Mouse (Mus musculus) CH12.LX (cell line): Measurements from ENCODE around the gene Neb. TPM values are rescaled to one million over a fixed set of nuclear protein-coding genes. Genes with fewer than 3 reads are reported as not detected.

Source experiments
- DNase-seq: peaks from one replicate; pipeline ENCODE4 v3.0.0-alpha.2; 2013; ENCODE audit errors: extremely low read depth
- H3K27ac ChIP-seq: 2 replicates; pipeline ENCODE4 v1.5.1; 2012; ENCODE audit warnings: low read depth, mild to moderate bottlenecking, control low read depth, moderate library complexity; ENCODE audit not compliant: insufficient read depth
- H3K27me3 ChIP-seq: replicated peaks from 2 replicates; pipeline ENCODE3; 2012; ENCODE audit warnings: inconsistent platforms
- H3K36me3 ChIP-seq, 2 experiments: replicated peaks in 1 of 2; 2 replicates each; pipeline versions ENCODE3 to v1.6.1; 2012; ENCODE audit warnings: inconsistent platforms in 1 of 2, low read length in 1 of 2, mild to moderate bottlenecking in 1 of 2, mixed read lengths in 1 of 2, moderate library complexity in 1 of 2; ENCODE audit not compliant: control insufficient read depth in 1 of 2, insufficient read depth in 1 of 2
- H3K4me1 ChIP-seq, 2 experiments: 2 replicates each; pipeline ENCODE4 v1.6.1; 2012; ENCODE audit warnings: inconsistent platforms in 1 of 2, moderate library complexity in 1 of 2; ENCODE audit not compliant: insufficient read depth in 2 of 2, control insufficient read depth in 1 of 2
- H3K4me2 ChIP-seq: 2 replicates; pipeline ENCODE4 v1.6.1; 2012; ENCODE audit warnings: low read depth, mild to moderate bottlenecking, control low read depth; ENCODE audit not compliant: poor library complexity, insufficient read depth, severe bottlenecking
- H3K4me3 ChIP-seq, 3 experiments: fragments of 150-350 bp in 1 of 3; sonication (generic) in 1 of 3; replicated peaks in 1 of 3; 2 replicates each; pipeline versions ENCODE3 to v1.5.1; 2011 to 2012; ENCODE audit warnings: low read depth in 2 of 3, low read length in 2 of 3, mild to moderate bottlenecking in 2 of 3, moderate library complexity in 2 of 3, control low read depth in 1 of 3, improper control_type of control experiment in 1 of 3, inconsistent platforms in 1 of 3, mixed read lengths in 1 of 3; ENCODE audit not compliant: poor library complexity in 1 of 3
- H3K79me2 ChIP-seq: replicated peaks from 2 replicates; pipeline ENCODE4 v1.6.1; 2012; ENCODE audit warnings: mild to moderate bottlenecking, moderate library complexity; ENCODE audit not compliant: control insufficient read depth, poor library complexity, insufficient read depth, severe bottlenecking; ENCODE audit errors: extremely low read depth
- H3K9ac ChIP-seq: 2 replicates; pipeline ENCODE4 v1.6.1; 2012; ENCODE audit warnings: low read depth, mild to moderate bottlenecking, control low read depth, moderate library complexity; ENCODE audit not compliant: insufficient read depth
- H3K9me3 ChIP-seq: replicated peaks from 2 replicates; pipeline ENCODE3; 2012; ENCODE audit warnings: low read length, inconsistent platforms, mixed read lengths
- CHD2 ChIP-seq: IDR thresholded peaks from 2 replicates; pipeline ENCODE4 v1.6.1; 2011; ENCODE audit warnings: low read length, improper control_type of control experiment
- CTCF ChIP-seq, 2 experiments: IDR thresholded peaks in 1 of 2; conservative IDR thresholded peaks in 1 of 2; 2 replicates each; pipeline ENCODE4 v1.5.1; 2011 to 2012; ENCODE audit warnings: low read depth in 2 of 2, low read length in 2 of 2, improper control_type of control experiment in 1 of 2, inconsistent platforms in 1 of 2, mild to moderate bottlenecking in 1 of 2, moderate library complexity in 1 of 2
- ELF1 ChIP-seq: IDR thresholded peaks from 2 replicates; pipeline ENCODE4 v1.6.1; 2014; ENCODE audit warnings: low read depth, mild to moderate bottlenecking, inconsistent platforms, low read length, improper control_type of control experiment
- EP300 ChIP-seq: IDR thresholded peaks from 2 replicates; pipeline ENCODE4 v1.6.1; 2011; ENCODE audit warnings: low read length, improper control_type of control experiment
- ETS1 ChIP-seq: conservative IDR thresholded peaks from 2 replicates; pipeline ENCODE4 v1.6.1; 2012; ENCODE audit warnings: low read depth, mild to moderate bottlenecking, inconsistent platforms, low read length, improper control_type of control experiment, moderate library complexity
- GABPA ChIP-seq: IDR thresholded peaks from 2 replicates; pipeline ENCODE4 v1.6.1; 2012; ENCODE audit warnings: low read depth, low read length, improper control_type of control experiment, inconsistent platforms; ENCODE audit not compliant: insufficient replicate concordance
- IRF4 ChIP-seq: IDR thresholded peaks from 2 replicates; pipeline ENCODE4 v1.6.1; 2014; ENCODE audit warnings: low read depth, mild to moderate bottlenecking, inconsistent platforms, low read length, improper control_type of control experiment
- JUND ChIP-seq: conservative IDR thresholded peaks from 2 replicates; pipeline ENCODE4 v1.6.1; 2011; ENCODE audit warnings: low read depth, low read length, improper control_type of control experiment
- MAFK ChIP-seq: IDR thresholded peaks from 2 replicates; pipeline ENCODE4 v1.6.1; 2011; ENCODE audit warnings: low read length, improper control_type of control experiment; ENCODE audit not compliant: insufficient replicate concordance
- MEF2A ChIP-seq: IDR thresholded peaks from 2 replicates; pipeline ENCODE4 v1.6.1; 2014; ENCODE audit warnings: low read depth, mild to moderate bottlenecking, inconsistent platforms, low read length, improper control_type of control experiment, borderline replicate concordance
- MXI1 ChIP-seq: IDR thresholded peaks from 2 replicates; pipeline ENCODE4 v1.6.1; 2011; ENCODE audit warnings: mild to moderate bottlenecking, low read depth, low read length, improper control_type of control experiment
- MYC ChIP-seq: IDR thresholded peaks from 2 replicates; pipeline ENCODE4 v1.6.1; 2011; ENCODE audit warnings: low read depth, mild to moderate bottlenecking, improper control_type of control experiment, low read length
- NELFE ChIP-seq: IDR thresholded peaks from 2 replicates; pipeline ENCODE4 v1.6.1; 2011; ENCODE audit warnings: low read depth, low read length, improper control_type of control experiment
- NRF1 ChIP-seq: IDR thresholded peaks from 2 replicates; pipeline ENCODE4 v1.6.1; 2014; ENCODE audit warnings: low read depth, mild to moderate bottlenecking, inconsistent platforms, low read length, improper control_type of control experiment, moderate library complexity
- POLR2A ChIP-seq: IDR thresholded peaks from 2 replicates; pipeline ENCODE4 v1.6.1; 2011; ENCODE audit warnings: low read depth, mild to moderate bottlenecking, improper control_type of control experiment, low read length
- POLR2AphosphoS2 ChIP-seq: IDR thresholded peaks from 2 replicates; pipeline ENCODE4 v1.6.1; 2011; ENCODE audit warnings: low read depth, low read length, improper control_type of control experiment
- RAD21 ChIP-seq: IDR thresholded peaks from 2 replicates; pipeline ENCODE4 v1.6.1; 2011; ENCODE audit warnings: low read depth, mild to moderate bottlenecking, low read length, improper control_type of control experiment, moderate library complexity
- RCOR1 ChIP-seq: conservative IDR thresholded peaks from 2 replicates; pipeline ENCODE4 v1.6.1; 2012; ENCODE audit warnings: low read depth, mild to moderate bottlenecking, inconsistent platforms, low read length, improper control_type of control experiment
- SMC3 ChIP-seq: IDR thresholded peaks from 2 replicates; pipeline ENCODE4 v1.6.1; 2011; ENCODE audit warnings: low read depth, low read length, improper control_type of control experiment
- TBP ChIP-seq: conservative IDR thresholded peaks from 2 replicates; pipeline ENCODE4 v1.6.1; 2011; ENCODE audit warnings: low read depth, low read length, improper control_type of control experiment
- TCF12 ChIP-seq: IDR thresholded peaks from 2 replicates; pipeline ENCODE4 v1.6.1; 2014; ENCODE audit warnings: low read depth, mild to moderate bottlenecking, inconsistent platforms, low read length, improper control_type of control experiment
- USF1 ChIP-seq: IDR thresholded peaks from 2 replicates; pipeline ENCODE4 v1.6.1; 2014; ENCODE audit warnings: low read depth, mild to moderate bottlenecking, inconsistent platforms, low read length, improper control_type of control experiment
- USF2 ChIP-seq: conservative IDR thresholded peaks from 2 replicates; pipeline ENCODE4 v1.6.1; 2011; ENCODE audit warnings: low read depth, low read length, improper control_type of control experiment
- ZC3H11A ChIP-seq: IDR thresholded peaks from 2 replicates; pipeline ENCODE4 v1.6.1; 2012; ENCODE audit warnings: low read depth, mild to moderate bottlenecking, inconsistent platforms, low read length, improper control_type of control experiment
- ZMIZ1 ChIP-seq: IDR thresholded peaks from 2 replicates; pipeline ENCODE4 v1.6.1; 2012; ENCODE audit warnings: low read depth, mild to moderate bottlenecking, inconsistent platforms, low read length, improper control_type of control experiment
- ZNF384 ChIP-seq: IDR thresholded peaks from 2 replicates; pipeline ENCODE4 v1.6.1; 2012; ENCODE audit warnings: low read depth, low read length, improper control_type of control experiment, inconsistent platforms
- dilution Hi-C: fragments of 300-500 bp; cut with MboI; formaldehyde crosslinking; loops from 2 replicates; pipeline ENCODE4 v1.14.3; 2020; ENCODE audit warnings: low sequenced_read_pairs; ENCODE audit not compliant: extremely low pct_unique_long_range_greater_than_20kb, extremely low pct_ligation_motif_present
- in situ Hi-C: fragments of 300-500 bp; cut with MboI; formaldehyde crosslinking; loops from 3 replicates; pipeline ENCODE4 v1.14.3; 2019; ENCODE audit warnings: low sequenced_read_pairs, low pct_ligation_motif_present, low pct_unique_long_range_greater_than_20kb, mixed read lengths
- polyA plus RNA-seq: library from polyadenylated mRNA; unstranded; fragments of >175 nt; gene quantifications from 2 replicates; pipeline ENCODE4 v1.2.1, GENCODE M21; 2012; ENCODE audit warnings: low read depth; ENCODE audit not compliant: insufficient read length
- total RNA-seq, 2 experiments: library from RNA; depleted of rRNA; stranded (reverse); fragments of 300-350 nt in 1 of 2; fragments of >200 nt in 1 of 2; gene quantifications; 2 replicates each; pipeline ENCODE4 v1.2.3; 2012 to 2014

The Neb gene
- total and polyA plus RNA-seq, 3 experiments = 1.5 to 1.8 (median 1.7) TPM

DNA sequence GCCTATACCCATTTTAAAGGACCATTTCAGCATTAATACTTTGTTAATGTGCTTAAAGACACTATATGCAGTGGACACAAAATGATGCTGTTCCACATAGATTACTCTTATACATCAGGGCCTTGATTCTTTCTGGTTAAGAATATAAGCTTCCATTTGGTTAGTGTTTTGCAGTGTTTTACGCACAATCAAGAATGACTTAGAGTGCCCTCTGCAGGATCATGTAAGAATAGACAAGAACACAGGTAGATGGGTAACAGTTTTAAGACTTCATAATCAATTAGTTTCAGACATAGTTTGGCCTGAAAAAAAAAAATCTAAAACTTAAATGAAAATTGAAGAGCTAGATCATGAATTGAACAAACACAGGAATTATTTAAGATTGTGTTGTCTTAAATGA, 28.2 kb upstream of the Neb start:
- H3K36me3 ChIP-seq = peaks cover 43 to 83% of the 10 kb centered on the region in 2 experiments
- peak; percentile 45 for DNase-seq
- no peaks in the 10 kb centered on the region for H3K27me3 ChIP-seq
- no peaks in the 10 kb centered on the region for H3K9me3 ChIP-seq
- H3K9ac ChIP-seq = no peak overlapping the region
- H3K79me2 ChIP-seq = no peaks in the 10 kb centered on the region
- dilution Hi-C loops = no loop called here
- no peak for TF ChIP-seq ETS1
- no peak for TF ChIP-seq CHD2
- TF ChIP-seq MAFK = no peak
- no peak for TF ChIP-seq MXI1
- TF ChIP-seq GABPA = no peak
- no peak for TF ChIP-seq EP300
- TF ChIP-seq TCF12 = no peak
- peak; percentile 81 for TF ChIP-seq SMC3
- TF ChIP-seq TBP = no peak
- TF ChIP-seq POLR2A = no peak
- TF ChIP-seq RAD21 = peak; percentile 72
- no peak for TF ChIP-seq POLR2AphosphoS2
- peak; percentile 32; the same call in 1 of the 2 replicates for TF ChIP-seq ZC3H11A
- no peak for TF ChIP-seq NRF1
- no peak for TF ChIP-seq ELF1
- no peak for TF ChIP-seq USF1
- TF ChIP-seq JUND = no peak
- TF ChIP-seq RCOR1 = no peak
- no peak for TF ChIP-seq USF2
- TF ChIP-seq CTCF (conservative IDR thresholded peaks at IDR 0.05 in 1 of 2, IDR thresholded peaks at IDR 0.05 in 1 of 2; ENCODE audit: low read depth in 2 of 2, low read length in 2 of 2) = peak in 1 of 2 experiments; percentile 72; a peak in 3 of 4 replicates
- TF ChIP-seq IRF4 = no peak
- TF ChIP-seq NELFE = no peak
- no peak for TF ChIP-seq MEF2A
- TF ChIP-seq, all 38 proteins: peak for 4
- Histone ChIP-seq H3K4me1 (peaks cover 0 to 11% of the 10 kb centered on the region in 2 experiments; a peak in 2 of 4 replicates), H3K4me3 (no peak overlapping the region), H3K4me2 (no peak overlapping the region), H3K27ac (no peak overlapping the region)
- in situ Hi-C loops = loop anchor here (25.0 kb wide), 1 partner anchor 181 kb away; no protein-coding TSS in a partner anchor

DNA sequence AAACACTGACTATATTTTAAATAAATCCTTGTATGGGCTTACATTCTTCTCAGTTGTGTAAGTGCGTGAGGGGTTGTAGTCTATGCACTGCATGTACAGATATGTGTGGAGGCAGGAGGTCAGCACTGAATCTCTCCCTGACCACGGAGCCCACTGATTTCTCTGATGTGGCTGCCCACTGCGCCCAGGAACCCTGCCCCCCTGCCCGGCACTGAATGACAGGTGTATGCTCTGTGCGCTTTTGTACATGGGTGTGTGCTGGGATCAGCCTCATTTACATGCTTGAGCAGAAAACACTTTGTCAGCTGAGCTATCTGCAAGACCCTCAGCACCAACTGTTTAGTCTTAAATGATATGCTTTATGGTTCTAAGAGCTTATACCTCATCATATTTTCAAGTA, 27.0 kb upstream of the Neb start:
- in situ Hi-C loops = loop anchor here (25.0 kb wide), 1 partner anchor 182 kb away; no protein-coding TSS in a partner anchor
- TF ChIP-seq ZMIZ1 (no peak), MAFK (no peak), POLR2A (no peak), RAD21 (no peak), SMC3 (no peak), ZNF384 (no peak), MYC (no peak)
- TF ChIP-seq, all 38 proteins: peak for 0

More for the DNA sequence above, 27.0 kb upstream of the Neb start:
- H3K4me3 ChIP-seq = no peak overlapping the region
- peaks cover 33 to 75% of the 10 kb centered on the region in 2 experiments for H3K36me3 ChIP-seq
- no peaks in the 10 kb centered on the region for H3K79me2 ChIP-seq
- dilution Hi-C loops = no loop called here
- no peak for DNase-seq
- H3K9me3 ChIP-seq = no peaks in the 10 kb centered on the region
- no peaks in the 10 kb centered on the region for H3K27me3 ChIP-seq
- peaks cover 0 to 11% of the 10 kb centered on the region in 2 experiments; a peak in 2 of 4 replicates for H3K4me1 ChIP-seq
- no peak overlapping the region for H3K9ac ChIP-seq
- H3K4me2 ChIP-seq = no peak overlapping the region
- H3K27ac ChIP-seq = no peak overlapping the region
